ENCODE assay signal across 9 mouse cellular contexts in the genomic region with DNA sequence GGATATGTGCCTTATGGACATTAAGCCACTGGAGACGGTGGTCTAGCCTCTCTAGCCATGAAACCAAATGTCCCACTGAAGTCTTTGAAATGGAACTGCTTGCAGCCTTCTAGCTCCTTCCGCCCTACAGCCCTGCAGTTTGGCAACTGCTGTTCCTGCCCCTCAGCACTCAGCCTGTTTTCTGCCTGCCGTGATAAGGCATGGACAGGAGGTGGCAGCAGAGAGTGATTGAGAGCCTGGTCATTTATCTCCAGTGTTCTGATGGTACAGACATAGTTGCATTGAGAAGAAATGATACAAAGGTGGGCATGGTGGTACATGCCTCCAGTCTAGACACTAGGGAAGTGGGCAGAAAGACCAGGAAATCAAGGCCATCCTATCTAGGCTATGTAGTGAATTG. TPM values are rescaled to one million over a fixed set of nuclear protein-coding genes. Genes with fewer than 3 reads are reported as not detected.
DNase-seq lines count a peak whose midpoint lies in the region; TF ChIP-seq lines count a peak whose summit lies in the region.
"Had no signal": no experiment of that assay in that cellular context is flagged by ENCODE, and none has a peak within 500 bp of the region (broad histone marks: within the 10 kb centered on the region; RNA-seq: fewer than 3 reads in every experiment).

No protein-coding gene starts in this region.

- peak; percentile 45 for DNase-seq in adrenal gland, adult 8-10 months
- peak; percentile 69 for DNase-seq in embryo, embryonic 11 days
- DNase-seq in heart, adult 8-10 months (ENCODE audit: low spot score): peak; percentile 74
- peak; percentile 60 to 81 for DNase-seq in layer of hippocampus, adult 18-20 months (ENCODE audit: low spot score in 2 of 2)
- peak; percentile 85 for DNase-seq in lung, postnatal 10 days
- DNase-seq in retina, postnatal 7 days (ENCODE audit: low read depth, low spot score): peak; percentile 46
- DNase-seq in urinary bladder, adult 2 months (ENCODE audit: low spot score): peak; percentile 38

- no peak overlapping the region for H3K9ac ChIP-seq in ES-Bruce4 (ENCODE audit: low read depth, poor library complexity, severe bottlenecking)
- H3K9ac ChIP-seq: hindbrain, embryonic 15.5 days had no signal

- H3K27me3 ChIP-seq in ES-Bruce4 (ENCODE audit: control insufficient read depth, insufficient read depth, low read length, poor library complexity, severe bottlenecking): no peaks in the 10 kb centered on the region
- H3K27me3 ChIP-seq: hindbrain, embryonic 15.5 days had no signal

- TF ChIP-seq EP300 in ES-Bruce4 (IDR thresholded peaks at IDR 0.05; ENCODE audit: insufficient read depth, low read depth, low read length): no peak

- H3K27ac ChIP-seq in ES-Bruce4 (ENCODE audit: insufficient read depth, low read length): no peak overlapping the region
- H3K27ac ChIP-seq: hindbrain, embryonic 15.5 days had no signal

- peak; percentile 78 for TF ChIP-seq CTCF in ES-Bruce4 (IDR thresholded peaks at IDR 0.05; ENCODE audit: low read depth, low read length)

- H3K36me3 ChIP-seq in ES-Bruce4 (ENCODE audit: control insufficient read depth, insufficient read depth, low read length, poor library complexity, severe bottlenecking): no peaks in the 10 kb centered on the region
- H3K36me3 ChIP-seq: hindbrain, embryonic 15.5 days had no signal

- H3K9me3 ChIP-seq in ES-Bruce4 (replicated peaks; ENCODE audit: control insufficient read depth, insufficient read depth, low read length, poor library complexity, severe bottlenecking): no peaks in the 10 kb centered on the region
- H3K9me3 ChIP-seq: hindbrain, embryonic 15.5 days had no signal

- no peak for TF ChIP-seq POLR2A in ES-Bruce4 (IDR thresholded peaks at IDR 0.05; ENCODE audit: insufficient read depth, low read length)

- no peaks in the 10 kb centered on the region for H3K4me1 ChIP-seq in ES-Bruce4 (ENCODE audit: control insufficient read depth, insufficient read depth, low read length)

- H3K4me3 ChIP-seq in ES-Bruce4 (ENCODE audit: low read depth, low read length): no peak overlapping the region
- H3K4me3 ChIP-seq: hindbrain, embryonic 15.5 days had no signal

RNA-seq across cellular contexts. Expression of a gene that starts 13.4 kb away (rescaled TPM):
- polyA plus RNA-seq in ES-Bruce4 (2011; ENCODE audit: insufficient read depth, insufficient read length, low read depth, missing spikeins): 83.2 and 98.0 TPM in 2 replicates
- 100 to 1,000 TPM in 3 of 4 experiments, 10 to 100 TPM in 1; 96.3 to 115 (median 112) TPM for total RNA-seq in adrenal gland, adult 8-10 months (2022)
- 10 to 100 TPM; 41.9 to 50.0 (median 45.1) TPM for total RNA-seq in heart, adult 8-10 months (2022)
- total RNA-seq in layer of hippocampus, adult 18-20 months (2021): 10 to 100 TPM; 83.4 to 93.9 TPM
- polyA plus RNA-seq in urinary bladder, adult 2 months (2012; rRNA removed): 32.9 and 40.1 TPM in 2 replicates

RNA-seq across cellular contexts. Expression of a gene that starts 39.4 kb away (rescaled TPM):
- polyA plus RNA-seq in ES-Bruce4 (2011; ENCODE audit: insufficient read depth, insufficient read length, low read depth, missing spikeins): 2.4 TPM in 2 replicates
- 1 to 10 TPM; 3.3 to 5.5 (median 4.5) TPM for total RNA-seq in adrenal gland, adult 8-10 months (2022)
- total RNA-seq in heart, adult 8-10 months (2022): 1 to 10 TPM in 2 of 4 experiments, under 1 TPM in 2; 0.72 to 1.2 (median 0.95) TPM
- total RNA-seq in layer of hippocampus, adult 18-20 months (2021): 1 to 10 TPM; 1.5 to 2.0 TPM
- polyA plus RNA-seq in urinary bladder, adult 2 months (2012; rRNA removed): 4.0 and 4.3 TPM in 2 replicates
